Mouse (Mus musculus) CH12.LX (cell line): Measurements from ENCODE around the gene Adra1b. TPM values are rescaled to one million over a fixed set of nuclear protein-coding genes. Genes with fewer than 3 reads are reported as not detected.

Experiments used
- DNase-seq: peaks from one replicate; pipeline ENCODE4 v3.0.0-alpha.2; 2013; ENCODE audit errors: extremely low read depth
- H3K27ac ChIP-seq: 2 replicates; pipeline ENCODE4 v1.5.1; 2012; ENCODE audit warnings: low read depth, mild to moderate bottlenecking, control low read depth, moderate library complexity; ENCODE audit not compliant: insufficient read depth
- H3K27me3 ChIP-seq: replicated peaks from 2 replicates; pipeline ENCODE3; 2012; ENCODE audit warnings: inconsistent platforms
- H3K36me3 ChIP-seq, 2 experiments: replicated peaks in 1 of 2; 2 replicates each; pipeline versions ENCODE3 to v1.6.1; 2012; ENCODE audit warnings: inconsistent platforms in 1 of 2, low read length in 1 of 2, mild to moderate bottlenecking in 1 of 2, mixed read lengths in 1 of 2, moderate library complexity in 1 of 2; ENCODE audit not compliant: control insufficient read depth in 1 of 2, insufficient read depth in 1 of 2
- H3K4me1 ChIP-seq, 2 experiments: 2 replicates each; pipeline ENCODE4 v1.6.1; 2012; ENCODE audit warnings: inconsistent platforms in 1 of 2, moderate library complexity in 1 of 2; ENCODE audit not compliant: insufficient read depth in 2 of 2, control insufficient read depth in 1 of 2
- H3K4me2 ChIP-seq: 2 replicates; pipeline ENCODE4 v1.6.1; 2012; ENCODE audit warnings: low read depth, mild to moderate bottlenecking, control low read depth; ENCODE audit not compliant: poor library complexity, insufficient read depth, severe bottlenecking
- H3K4me3 ChIP-seq, 3 experiments: fragments of 150-350 bp in 1 of 3; sonication (generic) in 1 of 3; replicated peaks in 1 of 3; 2 replicates each; pipeline versions ENCODE3 to v1.5.1; 2011 to 2012; ENCODE audit warnings: low read depth in 2 of 3, low read length in 2 of 3, mild to moderate bottlenecking in 2 of 3, moderate library complexity in 2 of 3, control low read depth in 1 of 3, improper control_type of control experiment in 1 of 3, inconsistent platforms in 1 of 3, mixed read lengths in 1 of 3; ENCODE audit not compliant: poor library complexity in 1 of 3
- H3K79me2 ChIP-seq: replicated peaks from 2 replicates; pipeline ENCODE4 v1.6.1; 2012; ENCODE audit warnings: mild to moderate bottlenecking, moderate library complexity; ENCODE audit not compliant: control insufficient read depth, poor library complexity, insufficient read depth, severe bottlenecking; ENCODE audit errors: extremely low read depth
- H3K9ac ChIP-seq: 2 replicates; pipeline ENCODE4 v1.6.1; 2012; ENCODE audit warnings: low read depth, mild to moderate bottlenecking, control low read depth, moderate library complexity; ENCODE audit not compliant: insufficient read depth
- H3K9me3 ChIP-seq: replicated peaks from 2 replicates; pipeline ENCODE3; 2012; ENCODE audit warnings: low read length, inconsistent platforms, mixed read lengths
- BHLHE40 ChIP-seq: IDR thresholded peaks from 2 replicates; pipeline ENCODE4 v1.6.1; 2011; ENCODE audit warnings: mild to moderate bottlenecking, low read depth, low read length, improper control_type of control experiment
- CHD1 ChIP-seq: IDR thresholded peaks from 2 replicates; pipeline ENCODE4 v1.6.1; 2012; ENCODE audit warnings: low read depth, low read length, improper control_type of control experiment, inconsistent platforms
- CTCF ChIP-seq, 2 experiments: IDR thresholded peaks in 1 of 2; conservative IDR thresholded peaks in 1 of 2; 2 replicates each; pipeline ENCODE4 v1.5.1; 2011 to 2012; ENCODE audit warnings: low read depth in 2 of 2, low read length in 2 of 2, improper control_type of control experiment in 1 of 2, inconsistent platforms in 1 of 2, mild to moderate bottlenecking in 1 of 2, moderate library complexity in 1 of 2
- E2F4 ChIP-seq: IDR thresholded peaks from 2 replicates; pipeline ENCODE4 v1.6.1; 2011; ENCODE audit warnings: low read depth, low read length, improper control_type of control experiment; ENCODE audit not compliant: insufficient replicate concordance
- ELF1 ChIP-seq: IDR thresholded peaks from 2 replicates; pipeline ENCODE4 v1.6.1; 2014; ENCODE audit warnings: low read depth, mild to moderate bottlenecking, inconsistent platforms, low read length, improper control_type of control experiment
- EP300 ChIP-seq: IDR thresholded peaks from 2 replicates; pipeline ENCODE4 v1.6.1; 2011; ENCODE audit warnings: low read length, improper control_type of control experiment
- HCFC1 ChIP-seq: IDR thresholded peaks from 2 replicates; pipeline ENCODE4 v1.6.1; 2012; ENCODE audit warnings: low read depth, mild to moderate bottlenecking, inconsistent platforms, low read length, improper control_type of control experiment
- JUN ChIP-seq: IDR thresholded peaks from 2 replicates; pipeline ENCODE4 v1.6.1; 2011; ENCODE audit warnings: low read depth, mild to moderate bottlenecking, low read length, improper control_type of control experiment, moderate library complexity; ENCODE audit not compliant: insufficient read depth
- JUND ChIP-seq: conservative IDR thresholded peaks from 2 replicates; pipeline ENCODE4 v1.6.1; 2011; ENCODE audit warnings: low read depth, low read length, improper control_type of control experiment
- MXI1 ChIP-seq: IDR thresholded peaks from 2 replicates; pipeline ENCODE4 v1.6.1; 2011; ENCODE audit warnings: mild to moderate bottlenecking, low read depth, low read length, improper control_type of control experiment
- MYC ChIP-seq: IDR thresholded peaks from 2 replicates; pipeline ENCODE4 v1.6.1; 2011; ENCODE audit warnings: low read depth, mild to moderate bottlenecking, improper control_type of control experiment, low read length
- NRF1 ChIP-seq: IDR thresholded peaks from 2 replicates; pipeline ENCODE4 v1.6.1; 2014; ENCODE audit warnings: low read depth, mild to moderate bottlenecking, inconsistent platforms, low read length, improper control_type of control experiment, moderate library complexity
- POLR2AphosphoS2 ChIP-seq: IDR thresholded peaks from 2 replicates; pipeline ENCODE4 v1.6.1; 2011; ENCODE audit warnings: low read depth, low read length, improper control_type of control experiment
- RAD21 ChIP-seq: IDR thresholded peaks from 2 replicates; pipeline ENCODE4 v1.6.1; 2011; ENCODE audit warnings: low read depth, mild to moderate bottlenecking, low read length, improper control_type of control experiment, moderate library complexity
- SIN3A ChIP-seq: IDR thresholded peaks from 2 replicates; pipeline ENCODE4 v1.6.1; 2012; ENCODE audit warnings: low read length, improper control_type of control experiment, inconsistent platforms
- SMC3 ChIP-seq: IDR thresholded peaks from 2 replicates; pipeline ENCODE4 v1.6.1; 2011; ENCODE audit warnings: low read depth, low read length, improper control_type of control experiment
- TBP ChIP-seq: conservative IDR thresholded peaks from 2 replicates; pipeline ENCODE4 v1.6.1; 2011; ENCODE audit warnings: low read depth, low read length, improper control_type of control experiment
- UBTF ChIP-seq: IDR thresholded peaks from 2 replicates; pipeline ENCODE4 v1.6.1; 2012; ENCODE audit warnings: low read depth, mild to moderate bottlenecking, inconsistent platforms, low read length, improper control_type of control experiment, moderate library complexity
- USF1 ChIP-seq: IDR thresholded peaks from 2 replicates; pipeline ENCODE4 v1.6.1; 2014; ENCODE audit warnings: low read depth, mild to moderate bottlenecking, inconsistent platforms, low read length, improper control_type of control experiment
- USF2 ChIP-seq: conservative IDR thresholded peaks from 2 replicates; pipeline ENCODE4 v1.6.1; 2011; ENCODE audit warnings: low read depth, low read length, improper control_type of control experiment
- ZC3H11A ChIP-seq: IDR thresholded peaks from 2 replicates; pipeline ENCODE4 v1.6.1; 2012; ENCODE audit warnings: low read depth, mild to moderate bottlenecking, inconsistent platforms, low read length, improper control_type of control experiment
- ZKSCAN1 ChIP-seq: IDR thresholded peaks from 2 replicates; pipeline ENCODE4 v1.6.1; 2012; ENCODE audit warnings: low read depth, inconsistent platforms, low read length, improper control_type of control experiment, borderline replicate concordance
- ZMIZ1 ChIP-seq: IDR thresholded peaks from 2 replicates; pipeline ENCODE4 v1.6.1; 2012; ENCODE audit warnings: low read depth, mild to moderate bottlenecking, inconsistent platforms, low read length, improper control_type of control experiment
- ZNF384 ChIP-seq: IDR thresholded peaks from 2 replicates; pipeline ENCODE4 v1.6.1; 2012; ENCODE audit warnings: low read depth, low read length, improper control_type of control experiment, inconsistent platforms
- dilution Hi-C: fragments of 300-500 bp; cut with MboI; formaldehyde crosslinking; loops from 2 replicates; pipeline ENCODE4 v1.14.3; 2020; ENCODE audit warnings: low sequenced_read_pairs; ENCODE audit not compliant: extremely low pct_unique_long_range_greater_than_20kb, extremely low pct_ligation_motif_present
- in situ Hi-C: fragments of 300-500 bp; cut with MboI; formaldehyde crosslinking; loops from 3 replicates; pipeline ENCODE4 v1.14.3; 2019; ENCODE audit warnings: low sequenced_read_pairs, low pct_ligation_motif_present, low pct_unique_long_range_greater_than_20kb, mixed read lengths
- polyA plus RNA-seq: library from polyadenylated mRNA; unstranded; fragments of >175 nt; gene quantifications from 2 replicates; pipeline ENCODE4 v1.2.1, GENCODE M21; 2012; ENCODE audit warnings: low read depth; ENCODE audit not compliant: insufficient read length
- total RNA-seq, 2 experiments: library from RNA; depleted of rRNA; stranded (reverse); fragments of 300-350 nt in 1 of 2; fragments of >200 nt in 1 of 2; gene quantifications; 2 replicates each; pipeline ENCODE4 v1.2.3; 2012 to 2014

Gene Adra1b
- total and polyA plus RNA-seq, 3 experiments = not detected

- no peak for TF ChIP-seq MYC
- TF ChIP-seq SMC3 = no peak
- TF ChIP-seq ZC3H11A = no peak
- no peak for TF ChIP-seq USF1
- no peak for TF ChIP-seq ELF1
- TF ChIP-seq JUN = no peak
- no peak for TF ChIP-seq EP300
- TF ChIP-seq ZKSCAN1 = no peak
- no peak for TF ChIP-seq CTCF (conservative IDR thresholded peaks at IDR 0.05 in 1 of 2, IDR thresholded peaks at IDR 0.05 in 1 of 2; ENCODE audit: low read depth in 2 of 2, low read length in 2 of 2)
- H3K79me2 ChIP-seq = no peaks in the 10 kb centered on the region
- DNase-seq = no peak
- no peak overlapping the region for H3K4me3 ChIP-seq
- H3K36me3 ChIP-seq = no peaks in the 10 kb centered on the region
- peaks cover 13% of the 10 kb centered on the region for H3K27me3 ChIP-seq
- H3K27ac ChIP-seq = no peak overlapping the region
- peaks cover 0 to 3% of the 10 kb centered on the region in 2 experiments; a peak in 1 of 4 replicates for H3K4me1 ChIP-seq
- no peak overlapping the region for H3K9ac ChIP-seq
- dilution Hi-C loops (no loop called here), in situ Hi-C loops (no loop called here)
- H3K4me2 ChIP-seq = no peak overlapping the region
- H3K9me3 ChIP-seq = no peaks in the 10 kb centered on the region
Observed at GRCm38 (mm10) chr11:43840491-43840890, 60.5 kb downstream of the Adra1b start.

GRCm38 (mm10) chr11:43835880-43836740 is 64.9 kb downstream of the Adra1b start:
- Histone ChIP-seq H3K9me3 (no peaks in the 10 kb centered on the region), H3K27ac (no peak overlapping the region), H3K79me2 (no peaks in the 10 kb centered on the region), H3K36me3 (no peaks in the 10 kb centered on the region), H3K9ac (no peak overlapping the region), H3K27me3 (peaks cover 31% of the 10 kb centered on the region), H3K4me1 (no peaks in the 10 kb centered on the region; a peak in 1 of 4 replicates), H3K4me3 (no peak overlapping the region), H3K4me2 (no peak overlapping the region)
- in situ Hi-C loops = no loop called here
- DNase-seq = peak; percentile 34
- dilution Hi-C loops = no loop called here
- peak in 1 of 2 experiments; percentile 70; a peak in 2 of 4 replicates for TF ChIP-seq CTCF (conservative IDR thresholded peaks at IDR 0.05 in 1 of 2, IDR thresholded peaks at IDR 0.05 in 1 of 2; ENCODE audit: low read depth in 2 of 2, low read length in 2 of 2)
- TF ChIP-seq E2F4 = no peak
- TF ChIP-seq ZMIZ1 = no peak
- TF ChIP-seq JUND = no peak
- TF ChIP-seq EP300 = no peak
- TF ChIP-seq ZNF384 = no peak
- no peak for TF ChIP-seq USF2
- peak; percentile 64 for TF ChIP-seq RAD21
- no peak for TF ChIP-seq CHD1
- peak; percentile 70 for TF ChIP-seq SMC3
- TF ChIP-seq ZC3H11A = no peak
- no peak for TF ChIP-seq NRF1
- no peak for TF ChIP-seq BHLHE40
- TF ChIP-seq HCFC1 = no peak
- no peak for TF ChIP-seq UBTF
- TF ChIP-seq JUN = no peak
- no peak for TF ChIP-seq TBP
- TF ChIP-seq MXI1 = no peak
- no peak for TF ChIP-seq POLR2AphosphoS2
- TF ChIP-seq SIN3A = no peak
